Mouse (Mus musculus) mesoderm, embryonic 11.5 days (tissue): ENCODE measurements at regions not wholly inside any gene's neighbourhood (a gene's known extent, or its start where the extent isn't known, plus 50 kb on each side); places are given as distances from the start of the nearest gene placed in this dataset.
A peak's percentile ranks its signal among the peaks of the same experiment; 100 is the strongest.

Source experiments
- DNase-seq: peaks from one replicate; pipeline ENCODE4 v3.0.0-alpha.2; 2012; ENCODE audit warnings: low read depth, low spot score

GRCm38 (mm10) chr6:50777827-50778226 is 123.6 kb upstream of the Npvf start:
- no peak for DNase-seq

- DNase-seq: no peak
Measured at GRCm38 (mm10) chr6:50780677-50781076, 126.4 kb upstream of the Npvf start.

- DNase-seq: no peak
Measured at GRCm38 (mm10) chr6:50781271-50781670, 127.0 kb upstream of the Npvf start.

- no peak for DNase-seq
Measured at GRCm38 (mm10) chr6:50782221-50782620, 128.0 kb upstream of the Npvf start.

- no peak for DNase-seq
Measured at GRCm38 (mm10) chr6:50783494-50783893, 129.3 kb upstream of the Npvf start.

GRCm38 (mm10) chr6:50784381-50784780 is 130.1 kb upstream of the Npvf start:
- DNase-seq: no peak

GRCm38 (mm10) chr6:50787666-50788065 is 133.4 kb upstream of the Npvf start:
- no peak for DNase-seq

- no peak for DNase-seq
Measured at GRCm38 (mm10) chr6:50799963-50800362, 145.7 kb upstream of the Npvf start.

- DNase-seq: no peak
Measured at GRCm38 (mm10) chr6:50802956-50803355, 148.7 kb upstream of the Npvf start.

GRCm38 (mm10) chr6:50804477-50805005 is 150.3 kb upstream of the Npvf start:
- DNase-seq: no peak

- DNase-seq: peak; percentile 73
Measured at GRCm38 (mm10) chr6:50806376-50807077, 152.3 kb upstream of the Npvf start.

- DNase-seq: no peak
Measured at GRCm38 (mm10) chr6:50807187-50808012, 153.2 kb upstream of the Npvf start.

GRCm38 (mm10) chr6:50808126-50808525 is 153.9 kb upstream of the Npvf start:
- peak; percentile 71 for DNase-seq

GRCm38 (mm10) chr6:50808811-50809668 is 154.8 kb upstream of the Npvf start:
- no peak for DNase-seq

- no peak for DNase-seq
Measured at GRCm38 (mm10) chr6:50809669-50809983, 155.4 kb upstream of the Npvf start.

GRCm38 (mm10) chr6:50814936-50815500 is 160.8 kb upstream of the Npvf start:
- no peak for DNase-seq

GRCm38 (mm10) chr6:50815579-50815978 is 161.3 kb upstream of the Npvf start:
- DNase-seq: no peak

GRCm38 (mm10) chr6:50817430-50817829 is 163.2 kb upstream of the Npvf start:
- DNase-seq: no peak

GRCm38 (mm10) chr6:50818433-50818832 is 164.2 kb upstream of the Npvf start:
- no peak for DNase-seq

- DNase-seq: peak; percentile 58
Measured at GRCm38 (mm10) chr6:50818891-50819541, 164.8 kb upstream of the Npvf start.
